Mouse (Mus musculus) adipose tissue, adult 10 weeks (tissue): ENCODE data around the gene Nudt16. TPM values are rescaled to one million over a fixed set of nuclear protein-coding genes. Genes with fewer than 3 reads are reported as not detected.

Source experiments
- polyA plus RNA-seq: library from polyadenylated mRNA; stranded (reverse); fragments of 350-450 nt; fragmentation: Illumina TruSeq; extraction: RNeasy Lipid Tissue Mini Kit (QIAGEN cat#74804); gene quantifications from one replicate; pipeline ENCODE4 v1.2.3, GENCODE M21; 2014; ENCODE audit warnings: low read depth, low replicate concordance

Nudt16 gene
- polyA plus RNA-seq = 11.4 TPM

DNA sequence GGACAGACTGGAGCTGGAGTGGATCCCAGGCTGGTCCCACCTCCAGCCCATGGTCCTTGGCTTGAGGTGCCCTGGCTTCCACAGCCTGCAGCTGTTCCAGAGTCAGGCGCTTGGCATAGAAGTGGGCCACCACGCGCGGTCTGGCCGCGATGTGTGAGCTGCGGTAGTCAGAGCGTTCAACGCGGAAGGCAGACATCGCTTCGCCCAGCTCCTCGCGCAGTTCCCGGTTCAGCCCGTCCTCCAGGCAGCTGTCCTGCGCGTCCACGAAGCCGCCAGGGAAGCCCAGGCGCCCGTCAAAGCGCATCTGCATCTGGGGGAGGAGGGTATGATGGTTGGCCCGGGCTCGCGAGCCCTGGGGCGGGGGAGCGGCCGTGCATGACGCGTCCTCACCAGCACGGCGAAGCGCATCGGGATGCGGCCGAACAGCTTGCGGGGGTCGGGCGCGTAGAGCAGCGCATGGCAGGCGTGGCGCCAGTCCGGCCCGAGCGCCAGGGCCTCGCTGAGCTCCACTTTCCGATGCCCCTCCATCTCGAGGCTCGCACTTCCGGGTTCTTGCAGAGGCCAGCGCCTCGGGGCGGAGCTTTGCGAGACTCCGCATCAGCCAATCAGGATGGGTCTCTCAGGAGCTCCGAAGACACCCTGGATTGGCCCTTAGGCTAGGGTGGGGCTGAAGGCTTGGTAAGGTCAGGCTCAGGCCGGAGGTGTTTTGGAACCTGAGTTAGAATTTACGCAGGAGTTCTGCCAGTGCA, at the start of gene Nudt16:
Gene Nudt16, minus strand, starts transcription at position 572 of the 749 bp plus-strand sequence.

DNA sequence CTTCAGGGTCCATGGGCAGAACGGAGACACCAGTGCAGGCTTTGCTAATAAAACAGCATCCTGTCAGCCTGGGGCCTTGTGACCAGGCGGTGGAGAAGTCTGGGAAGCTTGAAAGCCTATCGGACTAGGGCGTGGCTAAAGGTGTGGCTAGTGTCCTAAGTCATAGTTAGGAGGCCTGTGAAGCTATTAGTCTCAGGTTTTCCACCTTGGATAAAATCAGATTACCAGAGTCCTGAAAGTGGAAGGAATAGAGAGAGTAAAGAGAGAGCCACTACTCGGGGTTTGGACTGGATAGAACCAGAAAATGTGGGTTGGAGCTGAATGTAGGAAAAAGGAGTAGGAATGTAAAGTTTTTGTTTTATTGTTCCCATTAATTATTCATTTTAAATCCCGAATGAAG, 13.4 kb upstream of the Nudt16 start, which contains the start of gene 1700080E11Rik:
Gene 1700080E11Rik, minus strand, starts transcription at position 101 of the 400 bp plus-strand sequence.

Other genes with a start within 250 kb of the Nudt16 start
- gene Mrpl3, start 78.6 kb downstream of the Nudt16 start, polyA plus RNA-seq = 43.9 TPM
- gene 1700080E11Rik, start 13.3 kb upstream of the Nudt16 start, polyA plus RNA-seq = 10.2 TPM